Mouse (Mus musculus) brain, embryonic 14.5 days (tissue): Measurements from ENCODE around the gene Ndufs8. TPM values are rescaled to one million over a fixed set of nuclear protein-coding genes. Genes with fewer than 3 reads are reported as not detected.

Experiments
- DNase-seq: peaks from one replicate; pipeline ENCODE4 v3.0.0-alpha.2; 2011; ENCODE audit warnings: low read depth
- CTCF ChIP-seq: fragments of 200-500 bp; IDR thresholded peaks from 2 replicates; pipeline ENCODE4 v1.5.1; 2012; ENCODE audit warnings: inconsistent platforms, mild to moderate bottlenecking, moderate library complexity, borderline replicate concordance; ENCODE audit not compliant: insufficient read depth, insufficient read length; ENCODE audit errors: extremely low read depth
- POLR2A ChIP-seq: fragments of 200-500 bp; IDR thresholded peaks from 2 replicates; pipeline ENCODE4 v1.6.1; 2012; ENCODE audit warnings: mild to moderate bottlenecking, inconsistent platforms, borderline replicate concordance; ENCODE audit not compliant: poor library complexity, insufficient read depth, insufficient read length, severe bottlenecking; ENCODE audit errors: extremely low read depth
- polyA plus RNA-seq: library from polyadenylated mRNA; depleted of rRNA; stranded (reverse); fragments of >200 nt; gene quantifications from 2 replicates; pipeline ENCODE4 v1.2.3, GENCODE M21; 2012

The Ndufs8 gene
- polyA plus RNA-seq, 1 experiment, result 184 TPM

DNA sequence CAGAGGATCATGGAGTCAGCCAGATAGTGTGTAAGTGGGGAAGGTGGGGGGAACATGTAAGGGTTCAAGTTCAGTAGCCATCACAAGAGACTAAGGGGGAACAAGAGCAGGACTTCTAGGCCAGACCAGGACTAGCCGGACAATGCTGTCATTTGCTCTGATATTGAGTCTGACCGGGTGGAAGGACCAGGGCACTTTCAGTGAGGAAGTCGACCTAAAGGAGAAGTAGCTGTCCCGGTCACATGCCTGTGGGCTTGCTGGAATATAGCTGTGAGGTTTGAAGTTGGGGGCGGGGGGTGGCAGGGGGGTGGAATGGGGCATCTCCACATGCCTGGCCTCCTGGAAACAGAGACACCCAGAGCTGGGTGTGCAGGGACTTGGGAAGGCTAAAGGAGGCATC lies 2.0 kb upstream of the Ndufs8 start:
- TF ChIP-seq CTCF, result no peak
- TF ChIP-seq POLR2A, result no peak
- no peak for DNase-seq

DNA sequence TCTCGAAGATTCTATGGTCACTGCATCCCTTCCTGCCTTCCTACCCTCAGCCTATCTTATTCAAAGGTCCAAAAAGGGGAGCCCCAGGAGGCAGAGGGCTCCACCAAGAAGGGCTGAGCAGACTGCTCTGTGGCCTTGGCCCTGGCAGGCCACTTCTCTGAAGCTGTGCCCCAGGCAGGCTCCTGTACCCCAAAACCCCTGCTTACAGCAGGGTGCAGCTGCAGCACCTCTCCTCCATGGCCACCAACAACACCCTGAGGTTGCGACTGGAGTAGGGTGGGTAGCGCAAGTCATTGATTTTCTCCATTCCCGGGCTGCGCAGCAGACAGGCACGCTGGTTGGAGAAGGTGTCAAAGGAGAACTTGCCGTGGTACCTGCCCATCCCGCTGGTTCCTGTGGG lies 1.1 kb upstream of the Ndufs8 start:
- no peak for DNase-seq
- no peak for TF ChIP-seq CTCF
- TF ChIP-seq POLR2A, result no peak

DNA sequence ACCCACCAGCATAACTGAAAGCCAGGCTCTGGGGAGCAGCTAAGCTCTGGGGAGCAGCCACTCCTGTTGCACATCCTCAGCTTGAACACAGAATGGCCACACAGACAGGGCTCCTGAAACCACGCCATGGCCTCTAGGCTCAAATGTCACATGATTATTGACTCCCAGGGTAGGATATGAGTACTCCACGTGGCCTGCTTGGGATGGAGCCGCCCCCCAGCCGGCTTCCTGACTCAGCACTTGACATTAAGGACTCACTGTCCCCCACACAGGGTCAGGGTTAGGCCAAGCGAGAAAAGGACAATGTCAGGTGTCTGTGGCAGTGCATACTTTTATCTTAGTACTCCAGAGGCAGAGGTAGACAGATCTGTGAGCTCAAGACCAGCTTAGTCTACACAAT lies 2.4 kb downstream of the Ndufs8 start:
- DNase-seq, result no peak
- TF ChIP-seq POLR2A (no peak), CTCF (no peak)

DNA sequence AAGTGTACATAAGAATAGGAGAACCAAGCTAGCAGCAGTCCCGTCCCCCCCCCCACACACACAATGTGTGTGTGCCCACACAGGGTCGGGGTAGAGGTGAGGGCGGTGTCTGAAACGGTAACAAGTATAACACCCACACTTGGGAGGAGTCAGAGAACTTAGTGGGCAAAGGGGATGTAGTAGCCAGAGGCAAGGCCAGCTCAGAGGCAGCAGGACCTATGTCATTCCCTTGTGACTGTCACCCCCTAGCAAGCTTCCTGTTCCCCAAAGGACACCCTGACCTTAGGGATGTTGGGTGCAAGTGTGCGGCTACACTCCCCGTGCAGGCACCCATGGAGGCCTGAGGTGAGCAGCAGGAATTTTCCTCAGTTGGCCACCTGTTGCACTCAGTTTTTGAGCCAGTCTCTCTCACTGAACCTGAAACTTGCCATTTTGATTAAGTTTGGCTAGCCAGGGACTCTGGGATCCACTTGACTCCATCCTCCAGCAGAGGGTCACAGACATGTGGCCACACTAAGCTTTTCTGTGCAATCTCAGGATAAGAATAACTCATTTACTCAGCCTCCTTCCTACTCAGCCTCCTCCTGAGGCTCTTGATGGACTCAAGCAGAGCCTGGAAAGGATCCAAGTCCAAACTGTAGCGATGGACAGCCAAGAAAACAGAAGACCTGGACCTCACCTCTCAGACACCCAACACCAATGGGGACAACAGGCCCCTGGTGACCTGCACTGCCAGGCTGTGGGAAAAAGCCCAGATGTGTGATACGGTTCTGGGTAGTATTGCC lies 4.5 kb downstream of the Ndufs8 start:
- TF ChIP-seq CTCF (no peak), POLR2A (no peak)
- DNase-seq, result no peak

GRCm38 (mm10) chr19:3906795-3907786 lies 5.5 kb downstream of the Ndufs8 start, which contains the start of gene Tcirg1:
Gene Tcirg1, minus strand, starts transcription at chr19:3907133.
- TF ChIP-seq POLR2A, result no peak
- TF ChIP-seq CTCF, result no peak
- DNase-seq, result peak; percentile 66

GRCm38 (mm10) chr19:3906326-3906725 lies 6.2 kb downstream of the Ndufs8 start:
- TF ChIP-seq CTCF, result no peak
- no peak for TF ChIP-seq POLR2A
- DNase-seq, result no peak

GRCm38 (mm10) chr19:3905261-3905969 lies 7.2 kb downstream of the Ndufs8 start:
- no peak for DNase-seq

GRCm38 (mm10) chr19:3904363-3904675 lies 8.3 kb downstream of the Ndufs8 start:
- DNase-seq, result no peak
- no peak for TF ChIP-seq CTCF
- no peak for TF ChIP-seq POLR2A

More at GRCm38 (mm10) chr19:3905261-3905969, 7.2 kb downstream of the Ndufs8 start:
- TF ChIP-seq POLR2A (no peak), CTCF (no peak)

DNA sequence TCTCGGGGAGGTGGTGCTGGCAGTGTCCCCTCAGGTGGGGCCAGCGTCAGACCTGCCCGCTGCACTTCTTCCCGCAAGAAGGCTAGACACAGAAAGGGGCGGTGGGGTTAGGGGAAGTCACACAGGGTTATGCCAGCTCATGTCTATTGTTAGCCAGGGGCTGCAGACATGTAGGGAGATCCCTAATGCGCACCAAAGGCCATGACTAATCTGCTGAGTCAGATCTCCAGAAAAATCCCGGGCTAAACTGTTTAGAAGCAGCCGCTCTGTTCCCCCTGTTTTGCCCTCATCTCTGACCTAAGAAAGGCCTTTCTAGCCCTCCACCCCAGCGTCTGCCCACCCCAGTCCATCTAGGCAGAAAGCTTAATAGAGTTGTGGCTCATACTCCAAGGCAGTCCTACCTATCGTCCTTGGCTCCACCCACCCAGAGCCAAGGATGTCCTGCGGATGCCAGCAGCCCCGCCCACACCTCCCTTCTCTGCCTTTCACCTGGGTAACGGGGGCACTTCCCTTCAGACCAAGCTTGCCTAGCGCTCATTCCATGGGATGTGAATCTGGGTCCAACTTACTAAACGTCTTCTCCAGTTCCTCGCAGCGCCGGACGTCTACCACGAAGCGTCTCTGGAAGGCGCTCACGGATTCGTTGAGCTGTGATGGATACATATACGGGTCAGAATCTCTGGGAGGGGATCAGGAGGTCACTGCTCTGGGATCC lies 8.8 kb downstream of the Ndufs8 start:
- DNase-seq, result no peak

GRCm38 (mm10) chr19:3902966-3903365 lies 9.6 kb downstream of the Ndufs8 start:
- DNase-seq, result no peak
- no peak for TF ChIP-seq POLR2A
- no peak for TF ChIP-seq CTCF

More for the DNA sequence above, 8.8 kb downstream of the Ndufs8 start:
- TF ChIP-seq CTCF (no peak), POLR2A (no peak)
